Mouse (Mus musculus): ENCODE measurements around the gene Dnajc1. TPM values are rescaled to one million over a fixed set of nuclear protein-coding genes. Genes with fewer than 3 reads are reported as not detected.

Gene Dnajc1
- 39.0 and 41.8 TPM in 2 replicates for polyA plus RNA-seq (2014; fragmentation: Nextera tagmentation; extraction: Ambion mirVana)

DNA sequence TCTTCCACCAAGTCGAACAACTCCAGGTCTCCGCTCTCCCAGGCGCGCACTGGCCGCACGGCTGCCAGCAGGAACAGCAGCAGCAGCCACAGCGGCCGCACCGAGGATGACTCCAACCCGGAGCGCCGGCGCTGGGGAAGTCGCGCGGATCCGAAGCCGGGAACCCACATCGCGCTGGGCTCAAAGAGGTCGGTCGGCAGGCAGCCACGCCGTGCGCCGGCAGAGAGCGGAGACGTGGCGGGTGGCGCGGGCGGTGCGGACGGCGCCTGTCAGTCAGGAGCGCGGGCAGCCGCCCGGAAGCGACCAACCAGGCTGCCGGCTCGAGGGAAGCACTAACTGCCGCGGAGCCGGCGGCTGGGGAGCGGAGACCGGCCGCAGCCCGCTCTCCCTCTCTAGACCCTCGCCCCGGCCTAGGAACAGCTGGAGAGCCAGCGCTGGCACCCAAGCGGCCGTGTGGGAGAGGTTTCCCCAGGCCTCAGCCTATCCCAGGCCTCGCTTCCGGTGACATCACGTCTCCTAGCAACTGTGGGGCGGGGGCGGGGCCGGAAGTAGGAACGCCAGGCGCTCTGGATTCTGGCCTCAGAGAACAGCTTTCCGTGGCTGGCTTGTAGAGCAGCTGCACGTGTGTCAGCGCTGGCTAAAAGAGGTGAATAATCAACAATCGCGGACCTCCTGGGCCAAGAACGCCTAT, at the start of gene Dnajc1:
Gene Dnajc1, minus strand, starts transcription at position 500 of the 691 bp plus-strand sequence.
- H3K36me3 ChIP-seq (ENCODE audit: control insufficient read depth, insufficient read depth, low read length): no peaks in the 10 kb centered on the region
- H3K27me3 ChIP-seq (ENCODE audit: control insufficient read depth, insufficient read depth, low read length): no peaks in the 10 kb centered on the region
- peak; percentile 97 for DNase-seq (ENCODE audit: low spot score)
- ATAC-seq (replicated peaks; ENCODE audit: low FRiP score): peak; percentile 100
- peak within 1 kb of the TSS; percentile 83 for H3K4me3 ChIP-seq (ENCODE audit: low read depth, low read length)
- peak within 1 kb of the TSS; percentile 78 for H3K4me2 ChIP-seq (ENCODE audit: low read depth, low read length, severe bottlenecking)
- H3K4me1 ChIP-seq (replicated peaks; ENCODE audit: control insufficient read depth, insufficient read depth, low read length): no peaks in the 10 kb centered on the region
- peak within 1 kb of the TSS; percentile 86 for H3K9ac ChIP-seq (ENCODE audit: low read length)
- H3K27ac ChIP-seq (ENCODE audit: low read depth, low read length): peak within 1 kb of the TSS; percentile 96
- under 1% methylated on average over 68 of the region's 69 CpGs for WGBS
- H3K9me3 ChIP-seq (ENCODE audit: control insufficient read depth, low read length): no peaks in the 10 kb centered on the region

DNA sequence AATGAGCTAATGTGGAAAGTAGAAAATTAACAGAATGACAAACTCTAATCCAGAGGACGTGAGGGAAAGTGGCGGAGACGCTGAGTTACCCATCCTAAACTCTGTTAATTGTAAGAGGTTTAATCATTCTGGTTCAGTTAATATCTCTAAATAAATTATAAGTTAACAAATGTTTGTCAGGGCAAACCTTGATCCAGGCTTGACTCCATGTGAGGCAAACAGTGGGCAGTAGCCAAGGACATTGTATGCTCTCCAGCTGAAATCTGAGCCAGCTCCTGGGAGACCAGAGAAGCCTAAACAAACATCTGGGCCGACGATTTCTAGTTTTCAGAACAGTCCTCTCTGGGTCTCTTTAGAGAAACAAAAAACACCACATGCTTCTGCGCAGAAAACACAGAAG, 49.2 kb upstream of the Dnajc1 start:
- DNase-seq (ENCODE audit: low spot score) (no peak), ATAC-seq (replicated peaks; ENCODE audit: low FRiP score) (no peak)
- Histone ChIP-seq H3K9ac (ENCODE audit: low read length) (no peak overlapping the region), H3K4me3 (ENCODE audit: low read depth, low read length) (no peak overlapping the region), H3K27me3 (ENCODE audit: control insufficient read depth, insufficient read depth, low read length) (no peaks in the 10 kb centered on the region), H3K4me1 (replicated peaks; ENCODE audit: control insufficient read depth, insufficient read depth, low read length) (no peaks in the 10 kb centered on the region), H3K4me2 (ENCODE audit: low read depth, low read length, severe bottlenecking) (no peak overlapping the region), H3K36me3 (ENCODE audit: control insufficient read depth, insufficient read depth, low read length) (no peaks in the 10 kb centered on the region), H3K9me3 (ENCODE audit: control insufficient read depth, low read length) (no peaks in the 10 kb centered on the region), H3K27ac (ENCODE audit: low read depth, low read length) (no peak overlapping the region)
- 55% methylated on average over 6 of the region's 6 CpGs for WGBS

DNA sequence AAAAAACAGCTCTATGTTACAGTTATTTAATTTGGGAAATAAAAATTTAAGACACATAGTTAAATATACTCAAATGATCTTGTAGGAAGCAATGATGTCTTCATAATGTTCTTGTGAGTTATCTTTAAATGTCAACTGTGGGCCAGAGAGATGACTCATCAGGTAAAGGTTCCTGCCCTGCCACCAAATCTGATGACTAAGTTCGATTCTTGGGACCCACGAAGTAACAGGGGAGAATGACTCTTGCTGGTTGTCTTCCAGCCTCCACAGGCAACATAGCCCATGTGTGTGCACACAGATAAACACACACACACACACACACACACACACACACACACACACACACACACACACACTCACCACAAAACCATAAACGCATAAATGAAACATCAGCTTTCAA, 22.6 kb upstream of the Dnajc1 start:
- no peak overlapping the region for H3K4me2 ChIP-seq (ENCODE audit: low read depth, low read length, severe bottlenecking)
- no peak overlapping the region for H3K4me3 ChIP-seq (ENCODE audit: low read depth, low read length)
- H3K9ac ChIP-seq (ENCODE audit: low read length): no peak overlapping the region
- H3K27me3 ChIP-seq (ENCODE audit: control insufficient read depth, insufficient read depth, low read length): no peaks in the 10 kb centered on the region
- ATAC-seq (replicated peaks; ENCODE audit: low FRiP score) (no peak), DNase-seq (ENCODE audit: low spot score) (no peak)
- no peaks in the 10 kb centered on the region for H3K4me1 ChIP-seq (replicated peaks; ENCODE audit: control insufficient read depth, insufficient read depth, low read length)
- no peak overlapping the region for H3K27ac ChIP-seq (ENCODE audit: low read depth, low read length)
- 94% methylated on average over 3 of the region's 3 CpGs for WGBS
- H3K9me3 ChIP-seq (ENCODE audit: control insufficient read depth, low read length): no peaks in the 10 kb centered on the region
- H3K36me3 ChIP-seq (ENCODE audit: control insufficient read depth, insufficient read depth, low read length): no peaks in the 10 kb centered on the region

DNA sequence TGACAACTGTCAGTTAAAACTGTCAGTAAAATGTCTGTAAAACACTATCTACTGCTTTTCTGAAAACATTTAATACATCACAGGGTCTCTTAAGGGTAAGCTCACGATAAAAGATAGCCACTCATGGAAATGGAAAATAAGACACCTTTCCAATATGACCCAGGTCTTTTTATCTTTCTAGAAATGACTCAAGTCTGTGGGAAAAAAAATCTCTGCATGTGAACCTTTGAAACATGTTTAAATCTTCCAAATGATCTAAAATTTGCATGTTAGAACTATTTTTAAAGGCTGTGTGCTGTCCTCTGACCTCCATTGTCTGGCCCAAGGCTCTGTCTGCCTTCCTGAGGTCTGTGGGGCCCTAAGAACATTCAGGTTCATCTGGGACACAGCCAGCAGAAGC, 11.0 kb upstream of the Dnajc1 start:
- no peak overlapping the region for H3K27ac ChIP-seq (ENCODE audit: low read depth, low read length)
- H3K4me3 ChIP-seq (ENCODE audit: low read depth, low read length): no peak overlapping the region
- DNase-seq (ENCODE audit: low spot score) (no peak), ATAC-seq (replicated peaks; ENCODE audit: low FRiP score) (no peak)
- no peak overlapping the region for H3K9ac ChIP-seq (ENCODE audit: low read length)
- H3K36me3 ChIP-seq (ENCODE audit: control insufficient read depth, insufficient read depth, low read length): no peaks in the 10 kb centered on the region
- no peak overlapping the region for H3K4me2 ChIP-seq (ENCODE audit: low read depth, low read length, severe bottlenecking)
- no peaks in the 10 kb centered on the region for H3K9me3 ChIP-seq (ENCODE audit: control insufficient read depth, low read length)
- no peaks in the 10 kb centered on the region for H3K4me1 ChIP-seq (replicated peaks; ENCODE audit: control insufficient read depth, insufficient read depth, low read length)
- H3K27me3 ChIP-seq (ENCODE audit: control insufficient read depth, insufficient read depth, low read length): no peaks in the 10 kb centered on the region
- 86% methylated on average over 1 of the region's 1 CpGs for WGBS

DNA sequence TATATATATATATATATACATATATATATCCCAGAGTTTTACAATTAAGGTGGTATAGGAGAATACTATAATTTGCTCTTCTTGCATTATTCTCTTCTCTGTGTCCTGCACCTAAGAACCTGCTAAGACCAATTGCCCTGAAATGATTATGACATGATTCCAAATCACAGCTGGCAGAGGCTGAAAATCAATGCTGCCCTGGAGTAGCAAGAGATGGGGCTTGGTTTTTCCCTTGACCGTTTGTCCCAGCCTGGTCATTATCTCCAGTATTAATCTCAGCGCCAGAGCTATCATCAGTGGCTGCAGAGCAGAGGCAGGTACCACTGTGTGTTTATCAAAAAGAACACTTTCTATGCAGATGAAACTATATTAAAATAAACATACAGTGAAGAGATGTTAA, 9.1 kb upstream of the Dnajc1 start:
- DNase-seq (ENCODE audit: low spot score) (no peak), ATAC-seq (replicated peaks; ENCODE audit: low FRiP score) (no peak)
- WGBS: 85% methylated on average over 2 of the region's 2 CpGs
- no peak overlapping the region for H3K27ac ChIP-seq (ENCODE audit: low read depth, low read length)
- H3K4me3 ChIP-seq (ENCODE audit: low read depth, low read length): no peak overlapping the region
- H3K27me3 ChIP-seq (ENCODE audit: control insufficient read depth, insufficient read depth, low read length): no peaks in the 10 kb centered on the region
- H3K4me1 ChIP-seq (replicated peaks; ENCODE audit: control insufficient read depth, insufficient read depth, low read length): no peaks in the 10 kb centered on the region
- H3K4me2 ChIP-seq (ENCODE audit: low read depth, low read length, severe bottlenecking): no peak overlapping the region
- no peak overlapping the region for H3K9ac ChIP-seq (ENCODE audit: low read length)
- H3K9me3 ChIP-seq (ENCODE audit: control insufficient read depth, low read length): no peaks in the 10 kb centered on the region
- H3K36me3 ChIP-seq (ENCODE audit: control insufficient read depth, insufficient read depth, low read length): no peaks in the 10 kb centered on the region

DNA sequence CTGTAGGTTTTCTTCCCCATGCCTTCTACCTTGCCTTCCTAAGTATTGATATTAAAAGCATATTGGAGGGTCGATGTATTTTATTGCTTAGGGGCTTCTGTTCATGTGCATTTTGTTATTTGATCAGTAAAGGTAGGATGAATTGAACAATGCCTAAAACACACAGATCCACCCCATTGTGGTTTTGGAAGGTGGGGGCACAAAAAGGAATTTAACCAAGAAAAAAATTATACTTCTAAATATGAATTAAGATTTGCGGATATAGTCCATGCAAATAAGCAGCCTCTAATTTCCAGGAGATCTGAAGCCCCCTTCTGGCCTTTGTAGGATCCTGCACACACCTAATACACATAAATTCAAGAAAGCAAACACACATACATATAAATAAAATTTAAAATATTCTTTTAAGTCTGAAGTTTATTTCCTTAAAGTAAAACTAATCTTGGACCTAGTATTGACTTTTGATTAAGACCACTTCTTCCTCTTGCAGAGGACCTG, 441 bp upstream of the Dnajc1 start:
- Histone ChIP-seq H3K4me1 (replicated peaks; ENCODE audit: control insufficient read depth, insufficient read depth, low read length) (no peaks in the 10 kb centered on the region), H3K36me3 (ENCODE audit: control insufficient read depth, insufficient read depth, low read length) (no peaks in the 10 kb centered on the region), H3K4me2 (ENCODE audit: low read depth, low read length, severe bottlenecking) (peak overlapping the region; percentile 37; the same call in 1 of the 2 replicates), H3K9ac (ENCODE audit: low read length) (peak overlapping the region; percentile 32; the same call in 1 of the 2 replicates), H3K27me3 (ENCODE audit: control insufficient read depth, insufficient read depth, low read length) (no peaks in the 10 kb centered on the region), H3K27ac (ENCODE audit: low read depth, low read length) (peak overlapping the region; percentile 96), H3K4me3 (ENCODE audit: low read depth, low read length) (peak overlapping the region; percentile 83; the same call in 1 of the 2 replicates), H3K9me3 (ENCODE audit: control insufficient read depth, low read length) (no peaks in the 10 kb centered on the region)
- DNase-seq (ENCODE audit: low spot score) (no peak), ATAC-seq (replicated peaks; ENCODE audit: low FRiP score) (no peak)
- 70% methylated on average over 2 of the region's 2 CpGs for WGBS

DNA sequence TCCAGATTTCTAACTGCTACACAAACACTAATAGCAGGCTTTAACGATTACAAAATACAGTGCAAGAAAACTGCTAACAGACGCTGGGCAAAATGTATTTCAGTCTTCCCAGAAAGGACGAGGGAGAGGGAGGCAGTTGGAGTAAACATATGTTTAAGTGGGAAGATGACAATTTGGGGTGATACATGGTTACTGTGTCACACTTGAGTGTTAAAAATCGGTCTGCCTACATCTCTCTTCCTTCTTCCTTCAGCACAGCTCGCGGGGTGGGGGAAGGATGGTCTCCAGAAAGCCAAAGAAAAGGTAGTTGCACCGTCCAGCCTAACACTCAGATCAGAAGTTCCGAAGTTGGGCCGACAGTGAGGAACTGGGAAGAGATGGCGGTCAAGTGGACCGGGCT, 769 bp downstream of the Dnajc1 start:
- DNase-seq (ENCODE audit: low spot score) (no peak), ATAC-seq (replicated peaks; ENCODE audit: low FRiP score) (no peak)
- peak overlapping the region; percentile 96 for H3K27ac ChIP-seq (ENCODE audit: low read depth, low read length)
- H3K4me1 ChIP-seq (replicated peaks; ENCODE audit: control insufficient read depth, insufficient read depth, low read length): no peaks in the 10 kb centered on the region
- no peaks in the 10 kb centered on the region for H3K36me3 ChIP-seq (ENCODE audit: control insufficient read depth, insufficient read depth, low read length)
- H3K4me2 ChIP-seq (ENCODE audit: low read depth, low read length, severe bottlenecking): peak overlapping the region; percentile 78
- no peaks in the 10 kb centered on the region for H3K9me3 ChIP-seq (ENCODE audit: control insufficient read depth, low read length)
- no peaks in the 10 kb centered on the region for H3K27me3 ChIP-seq (ENCODE audit: control insufficient read depth, insufficient read depth, low read length)
- 1% methylated on average over 11 of the region's 11 CpGs for WGBS
- H3K4me3 ChIP-seq (ENCODE audit: low read depth, low read length): peak overlapping the region; percentile 83
- H3K9ac ChIP-seq (ENCODE audit: low read length): peak overlapping the region; percentile 86

DNA sequence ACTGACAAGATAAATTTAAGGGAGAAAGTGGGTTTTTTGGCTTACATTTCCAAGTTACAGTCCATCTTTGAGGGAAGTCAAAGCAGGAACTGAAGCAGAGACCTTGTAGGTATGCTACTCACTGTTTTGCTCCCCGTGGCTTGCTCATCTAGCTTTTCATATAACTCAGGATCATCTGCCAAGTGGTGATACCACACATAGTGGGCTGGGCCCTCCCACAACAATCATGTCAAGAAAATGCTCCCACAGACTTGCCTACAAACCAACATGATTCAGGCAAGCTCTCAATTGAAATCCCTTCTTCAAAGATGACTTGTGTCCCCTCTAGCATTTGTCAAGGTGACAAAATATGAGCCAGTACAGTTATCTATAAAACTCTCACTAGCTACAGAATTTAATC, 3.0 kb downstream of the Dnajc1 start:
- H3K27ac ChIP-seq (ENCODE audit: low read depth, low read length): no peak overlapping the region
- DNase-seq (ENCODE audit: low spot score): no peak
- no peak overlapping the region for H3K9ac ChIP-seq (ENCODE audit: low read length)
- no peaks in the 10 kb centered on the region for H3K9me3 ChIP-seq (ENCODE audit: control insufficient read depth, low read length)
- ATAC-seq (replicated peaks; ENCODE audit: low FRiP score): no peak
- no peaks in the 10 kb centered on the region for H3K4me1 ChIP-seq (replicated peaks; ENCODE audit: control insufficient read depth, insufficient read depth, low read length)
- H3K4me2 ChIP-seq (ENCODE audit: low read depth, low read length, severe bottlenecking): no peak overlapping the region
- H3K36me3 ChIP-seq (ENCODE audit: control insufficient read depth, insufficient read depth, low read length): no peaks in the 10 kb centered on the region
- 92% methylated on average over 1 of the region's 1 CpGs for WGBS
- H3K27me3 ChIP-seq (ENCODE audit: control insufficient read depth, insufficient read depth, low read length): no peaks in the 10 kb centered on the region
- H3K4me3 ChIP-seq (ENCODE audit: low read depth, low read length): no peak overlapping the region

DNA sequence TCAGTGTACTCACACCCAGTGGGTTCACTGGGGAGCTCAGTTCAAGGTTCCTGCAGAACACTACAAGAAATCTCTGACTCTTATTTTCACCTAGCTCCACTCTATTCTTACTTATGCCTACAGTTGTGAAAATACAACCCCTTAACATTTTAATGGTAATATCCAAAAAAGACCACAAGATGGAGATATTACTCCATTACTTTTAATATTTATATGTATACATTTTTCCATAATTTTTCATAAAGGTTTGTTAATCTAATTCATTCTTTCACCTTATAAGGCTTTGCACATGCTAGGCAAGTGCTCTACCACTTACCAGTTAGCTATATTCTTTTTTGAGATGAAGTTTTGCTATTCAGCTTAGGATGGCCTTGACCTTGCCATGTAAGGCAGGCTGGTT, 11.0 kb downstream of the Dnajc1 start:
- H3K27me3 ChIP-seq (ENCODE audit: control insufficient read depth, insufficient read depth, low read length): no peaks in the 10 kb centered on the region
- H3K9me3 ChIP-seq (ENCODE audit: control insufficient read depth, low read length): no peaks in the 10 kb centered on the region
- H3K4me3 ChIP-seq (ENCODE audit: low read depth, low read length): no peak overlapping the region
- ATAC-seq (replicated peaks; ENCODE audit: low FRiP score) (no peak), DNase-seq (ENCODE audit: low spot score) (no peak)
- H3K4me2 ChIP-seq (ENCODE audit: low read depth, low read length, severe bottlenecking): no peak overlapping the region
- no peaks in the 10 kb centered on the region for H3K36me3 ChIP-seq (ENCODE audit: control insufficient read depth, insufficient read depth, low read length)
- H3K27ac ChIP-seq (ENCODE audit: low read depth, low read length): no peak overlapping the region
- H3K9ac ChIP-seq (ENCODE audit: low read length): no peak overlapping the region
- H3K4me1 ChIP-seq (replicated peaks; ENCODE audit: control insufficient read depth, insufficient read depth, low read length): no peaks in the 10 kb centered on the region
